Mouse (Mus musculus) heart, adult 9 months (tissue): ENCODE measurements at regions not wholly inside any gene's neighbourhood (a gene's known extent, or its start where the extent isn't known, plus 50 kb on each side); places are given as distances from the start of the nearest gene placed in this dataset.
"Not testable (repeated sequence)": the region's sequence is repeated elsewhere in the genome, so short reads cannot be mapped to it uniquely, and the experiment has no call there.

ENCODE experiments used
- DNase-seq, 2 experiments: peaks; one replicate each; pipeline ENCODE4 v3.0.0; 2022; ENCODE audit warnings: low spot score in 2 of 2

GRCm38 (mm10) chr8:89562597-89562996, 518.6 kb upstream of the Sall1 start:
- DNase-seq: no peak

DNA sequence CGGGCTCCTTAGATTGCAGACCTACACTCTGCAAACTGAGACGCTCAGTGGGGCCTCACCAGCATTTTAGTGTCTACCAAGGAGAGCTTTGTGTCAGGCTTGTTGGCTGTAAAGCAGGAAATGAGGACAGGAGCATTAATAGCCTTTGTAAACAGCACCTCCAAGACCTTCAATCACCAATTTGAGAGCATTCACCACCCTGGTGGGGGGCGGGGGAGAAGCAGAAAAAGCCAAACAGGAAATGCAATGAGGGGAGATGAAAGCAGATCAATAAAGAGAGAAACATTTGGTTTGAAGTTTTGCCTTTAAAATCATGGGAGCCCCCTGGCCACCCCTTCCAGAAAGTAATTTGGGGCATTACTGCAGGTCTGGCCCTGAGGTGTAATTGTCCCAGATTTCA, 497.3 kb upstream of the Sall1 start:
- no peak for DNase-seq

DNA sequence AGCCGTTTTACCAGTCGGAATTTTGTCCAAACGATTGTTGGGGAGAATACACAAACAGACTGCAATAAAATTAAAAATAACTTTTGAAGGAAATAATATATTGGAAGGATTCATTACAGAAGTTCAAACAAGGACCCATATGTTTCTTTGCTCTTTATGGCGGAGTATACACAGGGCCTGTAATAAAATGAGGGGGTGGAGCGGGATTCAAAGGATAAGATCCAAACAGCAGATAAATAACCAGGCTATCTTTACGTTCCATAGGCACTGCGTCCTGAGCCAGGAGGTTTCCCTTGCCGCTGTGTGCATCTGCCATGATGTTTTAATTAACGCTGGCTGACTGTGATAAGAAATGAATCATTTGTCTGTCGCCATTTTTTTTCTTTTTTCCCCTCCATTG, 490.6 kb upstream of the Sall1 start:
- no peak for DNase-seq

DNA sequence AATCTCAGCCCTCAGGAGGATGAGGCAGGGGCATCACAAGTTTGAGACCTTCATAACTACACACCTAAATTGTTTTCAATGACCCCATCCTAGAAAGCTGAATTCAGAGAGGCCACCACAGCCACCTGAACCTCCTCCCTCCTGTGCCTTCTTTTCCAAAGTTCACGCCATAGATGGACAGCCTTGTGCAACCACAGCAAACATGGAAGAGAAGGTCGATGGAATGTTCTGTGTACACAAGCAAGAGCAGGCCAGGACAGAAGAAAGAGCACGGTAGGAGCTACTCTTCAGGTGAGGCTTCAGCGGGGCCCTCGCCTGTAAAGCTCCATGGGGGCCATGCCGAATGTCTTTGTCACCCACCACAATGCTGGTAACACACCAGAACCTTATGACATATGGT, 481.1 kb upstream of the Sall1 start:
- no peak for DNase-seq

DNA sequence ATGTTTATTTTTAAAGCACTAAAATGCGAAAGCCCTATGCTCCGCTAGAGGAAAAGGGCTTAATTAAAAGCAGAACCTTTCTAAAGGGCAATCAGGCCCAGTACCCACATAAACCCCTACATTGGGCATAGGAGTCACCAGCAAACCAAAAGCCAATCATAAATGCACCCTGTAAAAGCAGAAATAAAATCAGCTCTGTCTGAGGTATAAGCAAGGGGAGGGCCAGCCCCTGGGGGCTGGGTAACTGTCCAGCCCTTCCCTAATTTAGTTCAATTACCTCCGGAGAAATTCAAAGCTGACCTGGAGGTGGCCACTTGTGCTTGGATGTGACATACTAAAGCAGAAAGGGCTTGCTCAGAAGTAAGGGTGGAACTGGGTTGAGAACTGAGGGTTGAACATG, 479.4 kb upstream of the Sall1 start:
- no peak for DNase-seq

GRCm38 (mm10) chr8:89516602-89517001, 472.6 kb upstream of the Sall1 start:
- DNase-seq: no peak

GRCm38 (mm10) chr8:89514270-89514669, 470.3 kb upstream of the Sall1 start:
- DNase-seq: no peak

DNA sequence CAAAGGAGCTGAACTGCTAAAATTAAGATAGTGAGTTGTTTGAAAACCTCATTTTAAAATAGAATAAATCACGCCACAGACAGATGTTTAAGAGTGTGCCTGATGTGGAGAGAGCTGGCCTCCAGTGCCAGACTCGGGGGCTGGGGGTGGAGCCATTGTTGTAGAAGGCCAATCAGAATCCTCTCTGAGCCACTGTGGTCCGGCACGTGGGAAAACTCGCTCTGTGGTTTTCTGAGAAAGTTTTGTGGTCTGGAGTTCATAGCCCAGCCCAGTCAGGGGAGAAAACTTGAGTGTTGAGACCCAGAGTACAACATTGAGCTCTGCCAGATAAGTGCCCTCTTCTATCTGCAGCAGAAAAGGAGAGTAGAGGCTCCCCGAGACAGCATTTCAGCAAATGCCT, 463.7 kb upstream of the Sall1 start:
- DNase-seq: no peak

DNA sequence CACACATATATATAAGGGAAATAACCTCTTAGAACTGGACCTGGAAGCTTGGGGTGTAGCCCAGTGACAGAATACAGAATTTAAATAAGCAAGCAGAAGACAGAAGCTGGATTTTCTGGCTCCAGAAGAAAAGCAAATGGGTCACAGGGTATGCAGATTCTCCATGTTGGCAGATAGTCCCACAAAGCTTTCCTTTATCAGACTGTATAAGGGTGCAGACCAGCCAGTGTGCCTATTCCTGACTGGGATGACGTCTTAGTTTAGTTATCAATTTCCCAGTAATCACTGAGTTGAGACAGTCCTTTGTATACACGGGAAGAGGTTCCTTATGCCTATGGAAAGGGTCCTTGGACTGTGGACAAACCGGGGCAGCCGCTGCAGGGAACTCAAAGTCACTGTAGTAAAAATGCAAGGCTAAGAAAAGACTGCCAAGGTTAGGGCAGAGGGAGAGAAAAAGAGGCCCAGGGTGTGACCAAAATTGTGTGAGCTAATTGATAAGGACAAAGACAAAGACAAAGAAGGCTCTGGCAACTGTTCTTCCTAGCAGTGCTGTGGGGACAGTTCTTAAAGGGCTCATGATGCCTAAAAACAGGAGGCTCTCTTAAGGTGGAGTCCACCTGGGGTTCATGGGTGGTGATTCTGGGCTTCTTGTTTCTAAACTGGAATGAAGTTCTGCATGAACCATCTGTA, 459.7 kb upstream of the Sall1 start:
- no peak for DNase-seq

- no peak for DNase-seq
These were observed 459.1 kb upstream of the Sall1 start for GRCm38 (mm10) chr8:89503030-89503429.

GRCm38 (mm10) chr8:89501756-89502155, 457.8 kb upstream of the Sall1 start:
- no peak for DNase-seq

DNA sequence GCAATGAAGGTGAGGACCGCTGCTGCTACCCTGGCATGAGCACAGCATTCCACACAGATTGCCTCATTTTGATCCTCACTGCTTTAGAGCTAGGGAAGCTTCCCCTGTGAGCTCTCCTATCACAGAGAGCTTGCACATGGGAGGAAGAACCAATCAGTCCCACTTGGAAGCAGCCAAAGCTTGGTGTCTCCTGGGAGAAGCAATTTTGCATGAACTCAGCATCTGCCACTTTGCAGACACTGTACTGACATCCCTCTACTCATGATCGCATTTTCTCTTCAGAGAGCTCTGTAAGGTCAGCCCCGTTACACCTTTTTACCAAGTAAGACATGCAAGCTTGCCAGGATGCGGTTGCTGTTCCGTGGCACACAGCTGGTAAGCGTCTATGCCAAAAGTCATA, 455.9 kb upstream of the Sall1 start:
- DNase-seq: peak in 1 of 2 experiments; percentile 13

DNA sequence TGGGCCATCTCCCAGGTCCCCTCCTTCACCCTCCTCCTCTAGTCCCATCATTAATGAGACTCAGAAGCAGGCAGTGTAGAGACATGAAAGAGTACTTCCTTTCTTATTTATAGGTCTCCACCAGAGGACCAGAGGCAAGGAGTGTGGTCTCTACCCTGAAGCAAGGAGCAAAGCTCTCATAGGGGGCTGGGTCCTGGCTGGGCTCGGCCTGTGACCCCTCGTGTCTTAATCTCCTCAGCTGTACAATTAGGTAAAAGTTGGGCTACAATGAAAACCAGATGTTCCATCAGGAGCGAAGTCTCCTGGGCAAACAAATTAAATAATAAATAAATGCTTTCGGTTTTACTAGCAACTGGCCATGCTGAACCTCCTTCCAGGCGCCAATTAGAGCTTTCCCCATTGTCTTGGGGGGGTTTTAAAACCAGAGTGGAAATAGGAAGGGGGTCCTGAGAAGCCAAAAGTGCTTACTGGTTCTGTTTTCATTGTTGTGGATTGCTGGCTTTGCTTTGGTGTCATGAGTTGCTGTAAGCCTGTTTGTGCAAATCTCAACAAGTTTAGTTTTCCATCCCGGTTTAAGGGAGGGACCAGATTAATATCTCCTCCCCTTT, 454.2 kb upstream of the Sall1 start:
- DNase-seq: no peak

DNA sequence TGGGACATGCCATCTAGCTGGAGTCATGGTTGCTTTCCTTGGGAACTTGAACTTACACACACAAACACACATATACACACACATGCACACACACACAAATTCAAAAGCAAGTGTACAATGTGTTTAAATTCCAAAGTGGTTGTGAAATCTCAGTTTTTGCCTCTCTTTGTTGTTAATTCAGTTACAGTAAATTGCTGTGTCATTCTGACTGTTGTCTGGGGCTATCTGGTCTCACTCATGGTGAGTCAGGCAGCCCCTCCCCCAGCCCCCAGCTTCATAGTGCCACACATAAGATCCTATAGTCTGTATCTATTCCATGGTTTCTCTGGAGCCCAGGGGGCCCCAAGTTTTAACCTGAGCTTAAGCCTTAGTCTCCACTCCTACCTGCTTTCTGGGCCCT, 448.4 kb upstream of the Sall1 start:
- no peak for DNase-seq

DNA sequence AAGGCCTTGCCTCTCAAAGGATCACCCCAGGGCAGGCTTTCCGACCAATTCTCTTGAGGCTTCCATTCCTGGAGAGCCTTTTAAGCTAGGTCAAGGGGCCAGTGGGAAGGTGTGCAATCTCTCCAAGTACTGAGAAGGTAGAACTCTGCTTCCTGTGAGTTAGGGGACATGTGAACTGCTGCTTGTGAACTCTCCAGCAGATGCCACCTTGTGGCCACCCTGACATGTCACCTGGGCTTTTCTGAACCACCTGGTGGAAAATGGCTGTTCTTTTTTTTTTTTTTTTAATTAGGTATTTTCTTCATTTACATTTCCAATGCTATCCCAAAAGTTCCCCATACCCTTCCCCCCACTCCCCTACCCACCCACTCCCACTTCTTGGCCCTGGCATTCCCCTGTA, 438.5 kb upstream of the Sall1 start:
- DNase-seq: not testable (repeated sequence)

DNA sequence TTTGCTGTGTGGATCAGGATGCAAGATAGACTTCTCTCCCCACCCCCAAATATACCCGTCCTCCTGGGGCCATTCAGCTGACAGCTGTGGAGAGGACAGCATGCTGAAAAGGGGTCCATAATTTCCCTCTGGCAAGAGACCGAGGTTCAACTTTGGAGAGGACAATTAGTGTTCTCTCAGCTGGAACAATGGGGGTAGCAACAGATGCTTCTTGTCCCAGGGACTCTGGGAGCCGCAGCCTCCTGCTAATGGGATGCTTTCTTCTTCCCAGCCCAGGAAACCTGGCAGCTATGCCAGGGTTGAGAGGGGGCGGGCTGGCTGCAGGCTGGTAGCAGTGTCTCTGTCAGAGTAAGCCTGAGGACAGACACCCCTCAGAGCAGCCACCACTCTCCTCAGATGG, 433.0 kb upstream of the Sall1 start:
- DNase-seq: no peak

DNA sequence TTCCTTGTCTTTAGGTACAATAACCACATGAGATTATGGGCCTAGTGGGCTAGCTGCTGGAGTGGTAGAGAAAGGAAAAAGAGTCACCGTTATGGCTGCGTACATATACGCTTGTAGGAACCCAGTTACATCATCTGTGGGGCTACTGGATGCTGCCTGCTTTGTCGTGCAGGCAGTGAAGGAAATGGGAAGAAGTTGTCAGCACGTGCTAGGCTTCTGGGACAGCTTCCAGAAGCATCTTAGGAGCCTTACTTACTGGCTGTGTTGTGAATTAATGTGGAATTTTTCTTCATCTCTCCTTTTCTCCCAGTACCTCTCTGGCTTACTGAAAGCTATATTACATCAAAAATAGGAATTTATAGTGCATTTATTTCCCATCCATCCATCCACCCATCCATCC, 427.2 kb upstream of the Sall1 start:
- no peak for DNase-seq

- DNase-seq: no peak
These were observed 424.8 kb upstream of the Sall1 start for GRCm38 (mm10) chr8:89468782-89469220.

DNA sequence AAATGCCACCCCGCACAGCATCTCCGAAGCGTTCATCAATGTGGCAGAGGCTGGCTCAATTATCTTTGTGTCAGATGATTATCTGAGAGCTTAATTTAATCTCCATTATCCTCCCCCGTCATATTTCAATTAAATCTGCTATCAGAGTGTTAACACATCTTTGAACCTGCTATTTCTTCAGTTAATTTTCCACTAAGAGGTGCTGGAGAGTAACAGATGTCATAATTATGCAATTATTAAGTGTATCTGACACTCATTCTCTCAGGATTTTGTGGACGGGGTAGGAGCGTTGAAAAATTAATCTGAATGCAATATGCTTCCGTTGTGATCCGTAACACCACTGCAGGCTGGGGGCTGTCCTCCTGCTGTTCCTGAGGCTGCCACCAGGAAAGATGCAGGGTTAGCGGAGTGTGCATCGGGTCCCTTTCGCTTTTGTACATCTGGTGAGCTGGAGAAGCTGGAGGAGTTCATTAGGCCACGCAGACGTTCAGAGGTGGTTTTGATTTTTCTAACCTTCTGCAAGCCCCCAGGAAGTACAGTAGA, 421.3 kb upstream of the Sall1 start:
- DNase-seq: no peak

- no peak for DNase-seq
These were observed 412.6 kb upstream of the Sall1 start for GRCm38 (mm10) chr8:89456517-89456916.

DNA sequence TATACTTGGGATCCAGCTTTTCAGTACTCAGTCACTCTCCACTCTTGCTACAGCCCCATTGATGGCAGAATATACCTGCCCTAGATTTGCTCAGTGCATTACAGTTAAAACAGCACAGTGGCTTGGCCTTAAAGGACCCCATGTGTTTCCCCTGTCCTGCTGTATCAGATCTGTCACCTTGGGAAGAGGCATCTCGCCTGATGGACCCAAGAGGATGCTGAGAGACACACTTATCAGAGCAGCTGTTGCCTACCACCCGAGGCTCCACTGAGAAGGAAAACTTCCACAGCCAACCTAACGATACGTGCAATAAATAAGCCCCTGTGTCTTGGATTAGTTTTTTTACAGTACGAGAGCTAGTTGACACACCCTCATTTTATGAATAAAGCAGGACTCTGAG, 411.8 kb upstream of the Sall1 start:
- no peak for DNase-seq

GRCm38 (mm10) chr8:89454197-89454596, 410.2 kb upstream of the Sall1 start:
- DNase-seq: no peak

- DNase-seq: no peak
These were observed 409.8 kb upstream of the Sall1 start for GRCm38 (mm10) chr8:89453724-89454123.

GRCm38 (mm10) chr8:89444466-89444865, 400.5 kb upstream of the Sall1 start:
- DNase-seq: no peak
